Mouse (Mus musculus): ENCODE results near the gene Anks4b. TPM values are rescaled to one million over a fixed set of nuclear protein-coding genes. Genes with fewer than 3 reads are reported as not detected.

Gene Anks4b
- polyA plus RNA-seq, 1 experiment from 2014 or later: 1.2 TPM

GRCm38 (mm10) chr7:120145191-120145590 lies 28.5 kb upstream of the Anks4b start, which contains the start of gene Zp2:
Gene Zp2 (minus strand): TSS chr7:120145291.
- Histone ChIP-seq H3K27ac (replicated peaks) (no peak within 1 kb of the TSS), H3K4me1 (replicated peaks; ENCODE audit: control insufficient read depth, insufficient read depth) (no peaks in the 10 kb centered on the region), H3K9ac (ENCODE audit: low read length) (no peak within 1 kb of the TSS), H3K4me2 (replicated peaks; ENCODE audit: low read depth) (no peak within 1 kb of the TSS), H3K4me3 (ENCODE audit: low read depth, low read length) (no peak within 1 kb of the TSS), H3K36me3 (ENCODE audit: control insufficient read depth, insufficient read depth, low read length) (no peaks in the 10 kb centered on the region), H3K9me3 (ENCODE audit: control insufficient read depth, low read length) (no peaks in the 10 kb centered on the region), H3K27me3 (ENCODE audit: control insufficient read depth, insufficient read depth, low read length) (no peaks in the 10 kb centered on the region)
- TF ChIP-seq EP300 (optimal IDR thresholded peaks at IDR 0.05): no peak
- TF ChIP-seq CTCF (IDR thresholded peaks at IDR 0.05; ENCODE audit: low read depth): no peak
- 69% methylated on average over 9 of the region's 9 CpGs for WGBS
- ATAC-seq (ENCODE audit: low FRiP score, low TSS enrichment) (no peak), DNase-seq (ENCODE audit: low spot score) (no peak)

GRCm38 (mm10) chr7:120150257-120150656 lies 23.4 kb upstream of the Anks4b start:
- no peaks in the 10 kb centered on the region for H3K36me3 ChIP-seq (ENCODE audit: control insufficient read depth, insufficient read depth, low read length)
- H3K9me3 ChIP-seq (ENCODE audit: control insufficient read depth, low read length): no peaks in the 10 kb centered on the region
- H3K4me3 ChIP-seq (ENCODE audit: low read depth, low read length): no peak overlapping the region
- 24% methylated on average over 3 of the region's 3 CpGs for WGBS
- ATAC-seq (ENCODE audit: low FRiP score, low TSS enrichment) (0 out of 2 replicates have a peak, but pooled peaks have one; percentile 32), DNase-seq (ENCODE audit: low spot score) (no peak)
- no peak overlapping the region for H3K9ac ChIP-seq (ENCODE audit: low read length)
- H3K4me1 ChIP-seq (replicated peaks; ENCODE audit: control insufficient read depth, insufficient read depth): no peaks in the 10 kb centered on the region
- no peak for TF ChIP-seq CTCF (IDR thresholded peaks at IDR 0.05; ENCODE audit: low read depth)
- TF ChIP-seq EP300 (optimal IDR thresholded peaks at IDR 0.05): no peak
- H3K27ac ChIP-seq (replicated peaks): no peak overlapping the region
- no peak overlapping the region for H3K4me2 ChIP-seq (replicated peaks; ENCODE audit: low read depth)
- no peaks in the 10 kb centered on the region for H3K27me3 ChIP-seq (ENCODE audit: control insufficient read depth, insufficient read depth, low read length)

- Histone ChIP-seq H3K9ac (ENCODE audit: low read length) (no peak overlapping the region), H3K27me3 (ENCODE audit: control insufficient read depth, insufficient read depth, low read length) (no peaks in the 10 kb centered on the region), H3K4me2 (replicated peaks; ENCODE audit: low read depth) (no peak overlapping the region), H3K4me1 (replicated peaks; ENCODE audit: control insufficient read depth, insufficient read depth) (no peaks in the 10 kb centered on the region), H3K9me3 (ENCODE audit: control insufficient read depth, low read length) (no peaks in the 10 kb centered on the region), H3K4me3 (ENCODE audit: low read depth, low read length) (no peak overlapping the region), H3K27ac (replicated peaks) (no peak overlapping the region), H3K36me3 (ENCODE audit: control insufficient read depth, insufficient read depth, low read length) (no peaks in the 10 kb centered on the region)
- WGBS: 88% methylated on average over 2 of the region's 2 CpGs
- DNase-seq (ENCODE audit: low spot score): no peak
- ATAC-seq (ENCODE audit: low FRiP score, low TSS enrichment): no peak
- TF ChIP-seq EP300 (optimal IDR thresholded peaks at IDR 0.05): no peak
- no peak for TF ChIP-seq CTCF (IDR thresholded peaks at IDR 0.05; ENCODE audit: low read depth)
These were observed 22.8 kb upstream of the Anks4b start for GRCm38 (mm10) chr7:120150898-120151297.

GRCm38 (mm10) chr7:120156841-120157409 lies 16.7 kb upstream of the Anks4b start:
- no peak overlapping the region for H3K27ac ChIP-seq (replicated peaks)
- H3K9me3 ChIP-seq (ENCODE audit: control insufficient read depth, low read length): no peaks in the 10 kb centered on the region
- DNase-seq (ENCODE audit: low spot score) (no peak), ATAC-seq (ENCODE audit: low FRiP score, low TSS enrichment) (no peak)
- H3K4me1 ChIP-seq (replicated peaks; ENCODE audit: control insufficient read depth, insufficient read depth): no peaks in the 10 kb centered on the region
- TF ChIP-seq EP300 (optimal IDR thresholded peaks at IDR 0.05) (no peak), CTCF (IDR thresholded peaks at IDR 0.05; ENCODE audit: low read depth) (no peak)
- H3K4me2 ChIP-seq (replicated peaks; ENCODE audit: low read depth): no peak overlapping the region
- 23% methylated on average over 2 of the region's 2 CpGs for WGBS
- no peak overlapping the region for H3K4me3 ChIP-seq (ENCODE audit: low read depth, low read length)
- H3K9ac ChIP-seq (ENCODE audit: low read length): no peak overlapping the region
- H3K27me3 ChIP-seq (ENCODE audit: control insufficient read depth, insufficient read depth, low read length): no peaks in the 10 kb centered on the region
- H3K36me3 ChIP-seq (ENCODE audit: control insufficient read depth, insufficient read depth, low read length): no peaks in the 10 kb centered on the region

- no peak for TF ChIP-seq CTCF (IDR thresholded peaks at IDR 0.05; ENCODE audit: low read depth)
- no peak for TF ChIP-seq EP300 (optimal IDR thresholded peaks at IDR 0.05)
- no peak overlapping the region for H3K9ac ChIP-seq (ENCODE audit: low read length)
- no peaks in the 10 kb centered on the region for H3K36me3 ChIP-seq (ENCODE audit: control insufficient read depth, insufficient read depth, low read length)
- no peak overlapping the region for H3K4me3 ChIP-seq (ENCODE audit: low read depth, low read length)
- no peaks in the 10 kb centered on the region for H3K4me1 ChIP-seq (replicated peaks; ENCODE audit: control insufficient read depth, insufficient read depth)
- ATAC-seq (ENCODE audit: low FRiP score, low TSS enrichment) (no peak), DNase-seq (ENCODE audit: low spot score) (no peak)
- H3K27me3 ChIP-seq (ENCODE audit: control insufficient read depth, insufficient read depth, low read length): no peaks in the 10 kb centered on the region
- no peak overlapping the region for H3K27ac ChIP-seq (replicated peaks)
- H3K9me3 ChIP-seq (ENCODE audit: control insufficient read depth, low read length): no peaks in the 10 kb centered on the region
- WGBS: 48% methylated on average over 5 of the region's 5 CpGs
- H3K4me2 ChIP-seq (replicated peaks; ENCODE audit: low read depth): no peak overlapping the region
These were observed 16.0 kb upstream of the Anks4b start for GRCm38 (mm10) chr7:120157575-120158061.

GRCm38 (mm10) chr7:120158121-120158613 lies 15.5 kb upstream of the Anks4b start:
- DNase-seq (ENCODE audit: low spot score) (peak; percentile 28), ATAC-seq (ENCODE audit: low FRiP score, low TSS enrichment) (peak; percentile 82)
- no peak overlapping the region for H3K4me2 ChIP-seq (replicated peaks; ENCODE audit: low read depth)
- no peaks in the 10 kb centered on the region for H3K4me1 ChIP-seq (replicated peaks; ENCODE audit: control insufficient read depth, insufficient read depth)
- TF ChIP-seq CTCF (IDR thresholded peaks at IDR 0.05; ENCODE audit: low read depth) (no peak), EP300 (optimal IDR thresholded peaks at IDR 0.05) (no peak)
- no peaks in the 10 kb centered on the region for H3K36me3 ChIP-seq (ENCODE audit: control insufficient read depth, insufficient read depth, low read length)
- 29% methylated on average over 4 of the region's 4 CpGs for WGBS
- H3K4me3 ChIP-seq (ENCODE audit: low read depth, low read length): no peak overlapping the region
- H3K9ac ChIP-seq (ENCODE audit: low read length): no peak overlapping the region
- no peaks in the 10 kb centered on the region for H3K9me3 ChIP-seq (ENCODE audit: control insufficient read depth, low read length)
- no peak overlapping the region; the same call in 1 of the 2 replicates for H3K27ac ChIP-seq (replicated peaks)
- H3K27me3 ChIP-seq (ENCODE audit: control insufficient read depth, insufficient read depth, low read length): no peaks in the 10 kb centered on the region

Measured in stomach, postnatal 0 days (tissue).